Mouse (Mus musculus): ENCODE results near the gene Foxf1. TPM values are rescaled to one million over a fixed set of nuclear protein-coding genes. Genes with fewer than 3 reads are reported as not detected.
A peak's percentile ranks its signal among the peaks of the same experiment; 100 is the strongest.

Foxf1 gene
- polyA plus RNA-seq, 1 experiment: not detected

DNA sequence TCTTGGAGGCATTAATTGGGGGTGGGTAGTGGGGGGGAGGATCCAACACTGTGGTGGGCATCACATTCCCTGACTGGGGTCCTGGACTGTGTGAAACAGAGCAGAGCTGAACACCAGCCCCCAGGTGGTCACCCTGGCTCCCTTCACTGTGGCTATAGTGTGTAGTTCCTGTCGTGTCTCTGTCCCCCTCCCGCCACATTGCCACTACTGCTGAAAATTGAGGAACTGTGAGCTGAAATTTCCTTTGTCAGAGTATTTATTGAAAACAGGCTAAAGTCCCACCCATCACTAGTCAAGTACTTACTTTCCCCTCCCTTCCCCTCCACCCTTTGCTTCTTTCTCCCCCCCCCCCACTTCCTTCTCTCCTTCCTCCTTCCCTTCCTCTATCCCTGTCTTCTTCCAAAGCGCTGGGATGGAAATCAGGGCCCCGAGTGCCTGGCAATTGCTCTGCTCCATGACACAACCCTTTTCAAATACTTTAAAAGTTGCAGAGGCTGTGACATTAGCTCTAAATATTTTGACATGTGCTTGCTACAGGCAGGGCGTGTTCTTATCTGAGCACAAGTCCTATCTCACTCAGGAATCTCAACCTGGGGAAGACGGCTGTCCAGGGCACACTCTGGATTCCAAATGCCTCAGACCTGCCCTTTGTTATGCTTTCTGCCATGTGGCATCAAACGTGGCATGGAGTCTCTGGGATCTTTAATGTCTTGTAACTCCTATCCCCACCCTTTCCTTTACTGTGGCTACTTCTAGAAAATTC is 27.1 kb downstream of the Foxf1 start:
- Histone ChIP-seq H3K36me3 (ENCODE audit: control insufficient read depth, insufficient read depth) (no peaks in the 10 kb centered on the region), H3ac (ENCODE audit: control insufficient read depth, insufficient read length) (no peak overlapping the region), H3K4me2 (ENCODE audit: low read depth) (no peak overlapping the region), H3K4me3 (no peak overlapping the region), H3K27me3 (ENCODE audit: control insufficient read depth, insufficient read depth, insufficient read length) (no peaks in the 10 kb centered on the region), H3K79me2 (ENCODE audit: control insufficient read depth, insufficient read depth) (peaks cover 15% of the 10 kb centered on the region)
- no peak for TF ChIP-seq MYOG (IDR thresholded peaks at IDR 0.05; ENCODE audit: control insufficient read depth in 1 of 3, insufficient read depth in 1 of 3, insufficient read length in 2 of 3, low read depth in 2 of 3)
- TF ChIP-seq CEBPB (IDR thresholded peaks at IDR 0.05; ENCODE audit: insufficient read depth, poor library complexity, severe bottlenecking): no peak
- no peak for TF ChIP-seq USF1 (IDR thresholded peaks at IDR 0.05; ENCODE audit: low read depth)
- TF ChIP-seq E2F4 (IDR thresholded peaks at IDR 0.05; ENCODE audit: insufficient read depth): no peak
- no peak for TF ChIP-seq MYOD1 (IDR thresholded peaks at IDR 0.05; ENCODE audit: control insufficient read depth in 1 of 3, insufficient read length in 2 of 3, low read depth in 2 of 3)

DNA sequence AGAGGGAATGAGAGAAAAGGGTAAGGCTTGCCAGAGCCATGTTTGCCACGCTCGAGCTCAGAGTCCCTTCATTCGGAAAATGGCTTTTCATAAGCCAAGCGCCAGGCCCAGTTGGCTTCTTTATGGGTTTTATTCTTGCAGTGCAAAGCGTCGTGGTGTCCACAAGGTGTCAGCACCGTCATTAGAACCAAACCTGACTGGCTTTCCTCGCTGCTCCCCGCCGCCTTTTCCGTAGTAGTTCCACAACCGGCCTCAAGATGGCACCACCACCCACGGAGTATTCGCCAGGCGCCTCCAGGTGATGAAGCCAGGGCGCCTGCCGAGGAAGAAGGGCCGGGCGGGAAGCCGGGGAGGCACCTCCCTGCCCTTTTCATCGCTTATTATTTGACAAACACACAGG is 29.1 kb downstream of the Foxf1 start:
- Histone ChIP-seq H3K79me2 (ENCODE audit: control insufficient read depth, insufficient read depth) (peaks cover 7% of the 10 kb centered on the region), H3K27me3 (ENCODE audit: control insufficient read depth, insufficient read depth, insufficient read length) (no peaks in the 10 kb centered on the region), H3K4me2 (ENCODE audit: low read depth) (peak overlapping the region; percentile 60), H3ac (ENCODE audit: control insufficient read depth, insufficient read length) (no peak overlapping the region), H3K4me3 (no peak overlapping the region), H3K36me3 (ENCODE audit: control insufficient read depth, insufficient read depth) (no peaks in the 10 kb centered on the region)
- TF ChIP-seq SRF (IDR thresholded peaks at IDR 0.05; ENCODE audit: control insufficient read depth, insufficient read length, low read depth) (peak; percentile 81), TCF3 (IDR thresholded peaks at IDR 0.05; ENCODE audit: insufficient read length, low read depth) (no peak)

DNA sequence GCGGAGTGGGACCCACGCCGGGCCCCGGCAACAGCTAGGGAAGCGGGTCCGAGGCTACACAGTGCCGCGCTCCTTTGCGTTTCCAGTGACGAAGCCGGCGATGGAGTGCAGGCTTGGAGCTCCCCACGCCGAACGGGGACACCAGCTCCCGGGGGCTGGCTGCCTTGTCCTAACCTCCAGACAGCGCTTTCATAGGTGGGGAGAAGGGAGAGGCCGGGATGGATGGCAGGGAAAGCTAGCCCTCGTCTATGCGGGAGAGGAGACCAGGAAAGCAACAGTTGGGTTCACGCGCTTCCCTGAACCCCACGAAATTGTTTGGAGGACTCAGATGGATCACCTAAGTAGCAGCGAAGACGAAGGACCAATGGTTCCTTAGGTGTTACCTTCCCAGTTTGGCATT is 30.9 kb downstream of the Foxf1 start:
- H3K4me2 ChIP-seq (ENCODE audit: low read depth): peak overlapping the region; percentile 55
- TF ChIP-seq POLR2A (IDR thresholded peaks at IDR 0.05; ENCODE audit: insufficient read length, low read depth) (no peak), SRF (IDR thresholded peaks at IDR 0.05; ENCODE audit: control insufficient read depth, insufficient read length, low read depth) (no peak), MYOG (IDR thresholded peaks at IDR 0.05; ENCODE audit: control insufficient read depth in 1 of 3, insufficient read depth in 1 of 3, insufficient read length in 2 of 3, low read depth in 2 of 3) (no peak), USF1 (IDR thresholded peaks at IDR 0.05; ENCODE audit: low read depth) (no peak), TCF12 (IDR thresholded peaks at IDR 0.05; ENCODE audit: insufficient read depth, poor library complexity, severe bottlenecking) (no peak), MYOD1 (IDR thresholded peaks at IDR 0.05; ENCODE audit: control insufficient read depth in 1 of 3, insufficient read length in 2 of 3, low read depth in 2 of 3) (no peak), MAX (IDR thresholded peaks at IDR 0.05; ENCODE audit: low read depth) (no peak), POLR2AphosphoS2 (IDR thresholded peaks at IDR 0.05; ENCODE audit: insufficient read length, low read depth) (no peak), E2F4 (IDR thresholded peaks at IDR 0.05; ENCODE audit: insufficient read depth) (no peak), TCF3 (IDR thresholded peaks at IDR 0.05; ENCODE audit: insufficient read length, low read depth) (no peak), CEBPB (IDR thresholded peaks at IDR 0.05; ENCODE audit: insufficient read depth, poor library complexity, severe bottlenecking) (no peak), REST (IDR thresholded peaks at IDR 0.05; ENCODE audit: insufficient read depth, insufficient read length) (no peak)
- peaks cover 26% of the 10 kb centered on the region for H3K79me2 ChIP-seq (ENCODE audit: control insufficient read depth, insufficient read depth)
- H3K36me3 ChIP-seq (ENCODE audit: control insufficient read depth, insufficient read depth): no peaks in the 10 kb centered on the region
- no peaks in the 10 kb centered on the region for H3K27me3 ChIP-seq (ENCODE audit: control insufficient read depth, insufficient read depth, insufficient read length)
- H3ac ChIP-seq (ENCODE audit: control insufficient read depth, insufficient read length): no peak overlapping the region
- no peak overlapping the region for H3K4me3 ChIP-seq

DNA sequence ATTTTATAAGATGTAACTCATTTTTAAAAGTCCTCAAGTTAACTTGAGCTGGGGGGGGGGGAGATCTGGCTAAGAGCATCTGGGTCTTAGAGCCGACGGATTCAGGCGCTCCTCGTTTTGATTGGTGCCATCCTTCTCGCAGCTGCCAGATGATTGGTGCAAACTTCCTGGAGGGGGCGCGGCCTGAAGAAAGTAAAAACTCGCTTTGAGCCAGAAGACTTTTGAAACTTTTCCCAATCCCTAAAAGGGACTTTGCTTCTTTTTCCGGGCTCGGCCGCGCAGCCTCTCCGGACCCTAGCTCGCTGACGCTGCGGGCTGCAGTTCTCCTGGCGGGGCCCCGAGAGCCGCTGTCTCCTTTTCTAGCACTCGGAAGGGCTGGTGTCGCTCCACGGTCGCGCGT is 31.8 kb downstream of the Foxf1 start, which contains the start of gene Foxc2:
Gene Foxc2 (plus strand): TSS at position 224 of the 400 bp plus-strand sequence.
- Histone ChIP-seq H3K79me2 (ENCODE audit: control insufficient read depth, insufficient read depth) (peaks cover 34% of the 10 kb centered on the region), H3K4me3 (peak within 1 kb of the TSS; percentile 82), H3ac (ENCODE audit: control insufficient read depth, insufficient read length) (peak within 1 kb of the TSS; percentile 78), H3K36me3 (ENCODE audit: control insufficient read depth, insufficient read depth) (no peaks in the 10 kb centered on the region), H3K27me3 (ENCODE audit: control insufficient read depth, insufficient read depth, insufficient read length) (no peaks in the 10 kb centered on the region), H3K4me2 (ENCODE audit: low read depth) (peak within 1 kb of the TSS; percentile 98)
- TF ChIP-seq TCF12 (IDR thresholded peaks at IDR 0.05; ENCODE audit: insufficient read depth, poor library complexity, severe bottlenecking) (no peak), POLR2A (IDR thresholded peaks at IDR 0.05; ENCODE audit: insufficient read length, low read depth) (peak; percentile 60), POLR2AphosphoS2 (IDR thresholded peaks at IDR 0.05; ENCODE audit: insufficient read length, low read depth) (peak; percentile 46), MYOG (IDR thresholded peaks at IDR 0.05; ENCODE audit: control insufficient read depth in 1 of 3, insufficient read depth in 1 of 3, insufficient read length in 2 of 3, low read depth in 2 of 3) (no peak)

DNA sequence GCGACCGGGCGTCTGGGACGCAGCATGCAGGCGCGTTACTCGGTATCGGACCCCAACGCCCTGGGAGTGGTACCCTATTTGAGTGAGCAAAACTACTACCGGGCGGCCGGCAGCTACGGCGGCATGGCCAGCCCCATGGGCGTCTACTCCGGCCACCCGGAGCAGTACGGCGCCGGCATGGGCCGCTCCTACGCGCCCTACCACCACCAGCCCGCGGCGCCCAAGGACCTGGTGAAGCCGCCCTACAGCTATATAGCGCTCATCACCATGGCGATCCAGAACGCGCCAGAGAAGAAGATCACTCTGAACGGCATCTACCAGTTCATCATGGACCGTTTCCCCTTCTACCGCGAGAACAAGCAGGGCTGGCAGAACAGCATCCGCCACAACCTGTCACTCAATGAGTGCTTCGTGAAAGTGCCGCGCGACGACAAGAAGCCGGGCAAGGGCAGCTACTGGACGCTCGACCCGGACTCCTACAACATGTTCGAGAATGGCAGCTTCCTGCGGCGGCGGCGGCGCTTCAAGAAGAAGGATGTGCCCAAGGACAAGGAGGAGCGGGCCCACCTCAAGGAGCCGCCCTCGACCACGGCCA is 32.5 kb downstream of the Foxf1 start:
- TF ChIP-seq MYOD1 (IDR thresholded peaks at IDR 0.05; ENCODE audit: control insufficient read depth in 1 of 3, insufficient read length in 2 of 3, low read depth in 2 of 3): peak in 1 of 3 experiments; percentile 4
- TF ChIP-seq POLR2A (IDR thresholded peaks at IDR 0.05; ENCODE audit: insufficient read length, low read depth): no peak
- H3K4me3 ChIP-seq: peak overlapping the region; percentile 82
- peak overlapping the region; percentile 98 for H3K4me2 ChIP-seq (ENCODE audit: low read depth)
- H3K27me3 ChIP-seq (ENCODE audit: control insufficient read depth, insufficient read depth, insufficient read length): no peaks in the 10 kb centered on the region
- H3K79me2 ChIP-seq (ENCODE audit: control insufficient read depth, insufficient read depth): peaks cover 39% of the 10 kb centered on the region
- peak overlapping the region; percentile 78 for H3ac ChIP-seq (ENCODE audit: control insufficient read depth, insufficient read length)
- no peaks in the 10 kb centered on the region for H3K36me3 ChIP-seq (ENCODE audit: control insufficient read depth, insufficient read depth)
